Mouse (Mus musculus) spleen, adult 2 months (tissue): Measurements from ENCODE around the gene Inpp4a. TPM values are rescaled to one million over a fixed set of nuclear protein-coding genes. Genes with fewer than 3 reads are reported as not detected.

Experiments
- DNase-seq, 2 experiments: peaks; one replicate each; pipeline versions ENCODE4 v3.0.0 to v3.0.0-alpha.2; 2012 to 2021; ENCODE audit warnings: low spot score in 2 of 2, low read depth in 1 of 2
- H3K27ac ChIP-seq: fragments of 200-500 bp; 2 replicates; pipeline ENCODE4 v1.5.1; 2012; ENCODE audit warnings: low read length, inconsistent platforms; ENCODE audit not compliant: insufficient read depth
- H3K27me3 ChIP-seq: fragments of 200-500 bp; 2 replicates; pipeline ENCODE4 v1.6.1; 2012; ENCODE audit warnings: mild to moderate bottlenecking, moderate library complexity, low read length, inconsistent platforms; ENCODE audit not compliant: control insufficient read depth, insufficient read depth
- H3K36me3 ChIP-seq: fragments of 200-500 bp; 2 replicates; pipeline ENCODE4 v1.6.1; 2012; ENCODE audit warnings: mild to moderate bottlenecking, low read length, inconsistent platforms; ENCODE audit not compliant: control insufficient read depth, insufficient read depth
- H3K4me1 ChIP-seq: fragments of 200-500 bp; 2 replicates; pipeline ENCODE4 v1.6.1; 2011; ENCODE audit warnings: inconsistent platforms; ENCODE audit not compliant: control insufficient read depth, insufficient read depth, insufficient read length
- H3K4me3 ChIP-seq: fragments of 200-500 bp; 2 replicates; pipeline ENCODE4 v1.5.1; 2011; ENCODE audit warnings: mild to moderate bottlenecking, inconsistent platforms; ENCODE audit not compliant: insufficient read depth, insufficient read length; ENCODE audit errors: extremely low read depth
- CTCF ChIP-seq: fragments of 200-500 bp; IDR thresholded peaks from 2 replicates; pipeline ENCODE4 v1.5.1; 2011; ENCODE audit warnings: mild to moderate bottlenecking, inconsistent platforms; ENCODE audit not compliant: insufficient read depth, insufficient read length, insufficient replicate concordance; ENCODE audit errors: extremely low read depth
- POLR2A ChIP-seq: fragments of 200-500 bp; IDR thresholded peaks from 2 replicates; pipeline ENCODE4 v1.6.1; 2011; ENCODE audit warnings: low read depth, low read length, inconsistent platforms
- WGBS: fragments of 180-500 bp; shearing (Covaris S2); methylation state at CpG from one replicate; pipeline ENCODE4 v1.1.7; 2018; 5-methylcytosine and 5-hydroxymethylcytosine counted together
- polyA plus RNA-seq: library from polyadenylated mRNA; depleted of rRNA; stranded (reverse); fragments of >200 nt; gene quantifications from 2 replicates; pipeline ENCODE4 v1.2.3, GENCODE M21; 2012

Gene Inpp4a
- polyA plus RNA-seq, 1 experiment, result 14.0 TPM

GRCm38 (mm10) chr1:37333741-37334440 lies 34.2 kb downstream of the Inpp4a start:
- WGBS, result 87% methylated on average over 4 of the region's 4 CpGs
- no peak overlapping the region for H3K27ac ChIP-seq
- H3K4me1 ChIP-seq, result no peaks in the 10 kb centered on the region

GRCm38 (mm10) chr1:37336022-37336421 lies 36.4 kb downstream of the Inpp4a start:
- no peaks in the 10 kb centered on the region for H3K36me3 ChIP-seq
- DNase-seq, result no peak
- no peaks in the 10 kb centered on the region for H3K4me1 ChIP-seq

More at GRCm38 (mm10) chr1:37333741-37334440, 34.2 kb downstream of the Inpp4a start:
- DNase-seq, result no peak
- Histone ChIP-seq H3K27me3 (no peaks in the 10 kb centered on the region), H3K36me3 (no peaks in the 10 kb centered on the region), H3K4me3 (no peak overlapping the region)
- TF ChIP-seq POLR2A (no peak), CTCF (no peak)

GRCm38 (mm10) chr1:37336794-37337193 lies 37.1 kb downstream of the Inpp4a start:
- Histone ChIP-seq H3K4me1 (no peaks in the 10 kb centered on the region), H3K27me3 (no peaks in the 10 kb centered on the region), H3K4me3 (no peak overlapping the region), H3K27ac (no peak overlapping the region), H3K36me3 (no peaks in the 10 kb centered on the region)
- no peak for DNase-seq
- WGBS, result 84% methylated on average over 2 of the region's 2 CpGs
- TF ChIP-seq CTCF, result no peak
- TF ChIP-seq POLR2A, result no peak

More at GRCm38 (mm10) chr1:37336022-37336421, 36.4 kb downstream of the Inpp4a start:
- no peaks in the 10 kb centered on the region for H3K27me3 ChIP-seq
- TF ChIP-seq CTCF (no peak), POLR2A (no peak)
- no peak overlapping the region for H3K27ac ChIP-seq
- WGBS, result 74% methylated on average over 2 of the region's 2 CpGs
- no peak overlapping the region for H3K4me3 ChIP-seq

- Histone ChIP-seq H3K27me3 (no peaks in the 10 kb centered on the region), H3K27ac (no peak overlapping the region), H3K36me3 (no peaks in the 10 kb centered on the region), H3K4me3 (no peak overlapping the region), H3K4me1 (no peaks in the 10 kb centered on the region)
- no peak for TF ChIP-seq POLR2A
- no peak for TF ChIP-seq CTCF
- no peak for DNase-seq
- 71% methylated on average over 9 of the region's 9 CpGs for WGBS
These were observed 37.6 kb downstream of the Inpp4a start for GRCm38 (mm10) chr1:37337273-37337672.

- H3K36me3 ChIP-seq, result no peaks in the 10 kb centered on the region
- no peak overlapping the region for H3K4me3 ChIP-seq
- DNase-seq, result no peak
- no peaks in the 10 kb centered on the region for H3K4me1 ChIP-seq
- WGBS, result 95% methylated on average over 8 of the region's 8 CpGs
- H3K27me3 ChIP-seq, result no peaks in the 10 kb centered on the region
- TF ChIP-seq CTCF (no peak), POLR2A (no peak)
- H3K27ac ChIP-seq, result no peak overlapping the region
These were observed 39.5 kb downstream of the Inpp4a start for GRCm38 (mm10) chr1:37339144-37339543.

GRCm38 (mm10) chr1:37341347-37341746 lies 41.7 kb downstream of the Inpp4a start:
- TF ChIP-seq CTCF (no peak), POLR2A (no peak)
- DNase-seq, result no peak
- no peak overlapping the region for H3K4me3 ChIP-seq
- no peaks in the 10 kb centered on the region for H3K36me3 ChIP-seq
- H3K4me1 ChIP-seq, result no peaks in the 10 kb centered on the region
- H3K27me3 ChIP-seq, result no peaks in the 10 kb centered on the region
- WGBS, result 93% methylated on average over 5 of the region's 5 CpGs
- no peak overlapping the region for H3K27ac ChIP-seq

- Histone ChIP-seq H3K27ac (no peak overlapping the region), H3K4me3 (no peak overlapping the region), H3K36me3 (no peaks in the 10 kb centered on the region), H3K4me1 (peaks cover 2% of the 10 kb centered on the region; the same call in 1 of the 2 replicates), H3K27me3 (no peaks in the 10 kb centered on the region)
- TF ChIP-seq POLR2A (no peak), CTCF (no peak)
- no peak for DNase-seq
- WGBS, result 86% methylated on average over 4 of the region's 4 CpGs
These were observed 42.2 kb downstream of the Inpp4a start for GRCm38 (mm10) chr1:37341914-37342313.
